Mouse (Mus musculus) activated CD4-positive, CD25-positive, alpha-beta regulatory T cell (primary cell): ENCODE measurements around the gene AU021092. TPM values are rescaled to one million over a fixed set of nuclear protein-coding genes. Genes with fewer than 3 reads are reported as not detected.

ENCODE experiments used
- polyA plus RNA-seq, 2 experiments: library from polyadenylated mRNA; unstranded; fragments of 100-300 nt; shearing (Covaris generic); gene quantifications; one replicate each; pipeline ENCODE4 v1.2.1; 2017

AU021092 gene
- polyA plus RNA-seq, result not detected

GRCm38 (mm10) chr16:5222140-5222539 is at the start of gene AU021092:
AU021092 (minus strand) TSS chr16:5222299.

GRCm38 (mm10) chr16:5255779-5256496 is 33.8 kb upstream of the AU021092 start, which contains the start of gene Eef2kmt:
Eef2kmt (minus strand) TSS chr16:5255983.

GRCm38 (mm10) chr16:5233418-5234313 is 11.6 kb upstream of the AU021092 start, which contains the start of gene Alg1:
Alg1 (plus strand) TSS chr16:5233621.

GRCm38 (mm10) chr16:5203668-5204433 is 18.2 kb downstream of the AU021092 start, which contains the start of gene Nagpa:
Nagpa (minus strand) TSS chr16:5204012.

Other genes starting within 250 kb of the AU021092 start
- gene Sept12, start 224.4 kb downstream of the AU021092 start, polyA plus RNA-seq, result under 1 TPM in 1 of 2 experiments, not detected in 1; 0.28 TPM
- gene Smim22, start 215.0 kb downstream of the AU021092 start, polyA plus RNA-seq, result not detected
- gene Rogdi, start 208.7 kb downstream of the AU021092 start, polyA plus RNA-seq, result 10 to 100 TPM; 16.7 to 16.9 TPM
- gene Glyr1, start 172.4 kb downstream of the AU021092 start, polyA plus RNA-seq, result 100 to 1,000 TPM; 118 to 129 TPM
- 10 to 100 TPM; 40.5 to 42.3 TPM for gene Ubn1, start 172.2 kb downstream of the AU021092 start, polyA plus RNA-seq
- under 1 TPM; 0.06 to 0.39 TPM for gene Ppl, start 89.9 kb downstream of the AU021092 start, polyA plus RNA-seq
- not detected for gene Sec14l5, start 75.2 kb downstream of the AU021092 start, polyA plus RNA-seq
- gene Nagpa, start 18.3 kb downstream of the AU021092 start, polyA plus RNA-seq, result 10 to 100 TPM; 31.1 to 42.0 TPM
- gene Alg1, start 11.3 kb upstream of the AU021092 start, polyA plus RNA-seq, result 10 to 100 TPM; 35.8 to 39.6 TPM
- gene Eef2kmt, start 33.7 kb upstream of the AU021092 start, polyA plus RNA-seq, result 10 to 100 TPM; 33.0 to 39.1 TPM